Mouse (Mus musculus): Measurements from ENCODE around the gene Rnft1. TPM values are rescaled to one million over a fixed set of nuclear protein-coding genes. Genes with fewer than 3 reads are reported as not detected.
A peak's percentile ranks its signal among the peaks of the same experiment; 100 is the strongest.

Rnft1 gene
- 29.6 and 36.7 TPM in 2 replicates for total RNA-seq (2021)
- long read RNA-seq, full-length matches to known transcripts: 54 of 59 reads
- long read RNA-seq, partial matches to known transcripts: 3 of 59 reads
- long read RNA-seq, other reads (novel, unspliced or antisense): 2 of 59 reads

GRCm38 (mm10) chr11:86484101-86484868 is at the start of gene Rnft1:
TSS of gene Rnft1 (plus strand) at chr11:86484657.
- peak; percentile 99 for DNase-seq

- DNase-seq: peak; percentile 13
Observed at GRCm38 (mm10) chr11:86436843-86437242, 47.6 kb upstream of the Rnft1 start.

- DNase-seq: no peak
Observed at GRCm38 (mm10) chr11:86438261-86438660, 46.2 kb upstream of the Rnft1 start.

- DNase-seq: no peak
Observed at GRCm38 (mm10) chr11:86440791-86441190, 43.7 kb upstream of the Rnft1 start.

GRCm38 (mm10) chr11:86453991-86454390 is 30.5 kb upstream of the Rnft1 start:
- no peak for DNase-seq

- no peak for DNase-seq
Observed at GRCm38 (mm10) chr11:86457545-86457944, 26.9 kb upstream of the Rnft1 start.

- DNase-seq: no peak
Observed at GRCm38 (mm10) chr11:86458866-86459265, 25.6 kb upstream of the Rnft1 start.

- no peak for DNase-seq
Observed at GRCm38 (mm10) chr11:86462579-86462978, 21.9 kb upstream of the Rnft1 start.

- peak; percentile 48 for DNase-seq
Observed at GRCm38 (mm10) chr11:86464275-86464674, 20.2 kb upstream of the Rnft1 start.

GRCm38 (mm10) chr11:86468345-86468744 is 16.1 kb upstream of the Rnft1 start:
- DNase-seq: no peak

GRCm38 (mm10) chr11:86468971-86469370 is 15.5 kb upstream of the Rnft1 start:
- DNase-seq: no peak

- DNase-seq: no peak
Observed at GRCm38 (mm10) chr11:86471785-86472184, 12.7 kb upstream of the Rnft1 start.

- DNase-seq: no peak
Observed at GRCm38 (mm10) chr11:86472771-86473171, 11.7 kb upstream of the Rnft1 start.

- no peak for DNase-seq
Observed at GRCm38 (mm10) chr11:86473576-86473975, 10.9 kb upstream of the Rnft1 start.

GRCm38 (mm10) chr11:86484910-86485510 is 553 bp downstream of the Rnft1 start:
- DNase-seq: peak; percentile 54

- DNase-seq: no peak
Observed at GRCm38 (mm10) chr11:86490782-86491181, 6.3 kb downstream of the Rnft1 start.

- DNase-seq: no peak
Observed at GRCm38 (mm10) chr11:86497356-86497755, 12.9 kb downstream of the Rnft1 start.

- DNase-seq: no peak
Observed at GRCm38 (mm10) chr11:86497908-86498307, 13.5 kb downstream of the Rnft1 start.

- DNase-seq: no peak
Observed at GRCm38 (mm10) chr11:86500795-86501194, 16.3 kb downstream of the Rnft1 start.

GRCm38 (mm10) chr11:86503121-86503520 is 18.7 kb downstream of the Rnft1 start:
- DNase-seq: no peak

GRCm38 (mm10) chr11:86507334-86507733 is 22.9 kb downstream of the Rnft1 start:
- no peak for DNase-seq

- no peak for DNase-seq
Observed at GRCm38 (mm10) chr11:86507991-86508390, 23.5 kb downstream of the Rnft1 start.

GRCm38 (mm10) chr11:86516620-86517019 is 32.2 kb downstream of the Rnft1 start:
- DNase-seq: no peak

- no peak for DNase-seq
Observed at GRCm38 (mm10) chr11:86517229-86517628, 32.8 kb downstream of the Rnft1 start.

Data from adrenal gland, postnatal 25 days (tissue).